Mouse (Mus musculus) embryonic facial prominence, embryonic 11.5 days (tissue): ENCODE measurements at regions not wholly inside any gene's neighbourhood (a gene's known extent, or its start where the extent isn't known, plus 50 kb on each side); places are given as distances from the start of the nearest gene placed in this dataset.

Source experiments
- ATAC-seq: fragments of 200-750 bp; cut with Nextera tagmentation; replicated peaks from 2 replicates; pipeline ENCODE4 v1.8.0; 2017; ENCODE audit warnings: low read depth; ENCODE audit not compliant: insufficient number of reproducible peaks, low FRiP score, low TSS enrichment
- DNase-seq: peaks from one replicate; pipeline ENCODE4 v3.0.0-alpha.2; 2015; ENCODE audit warnings: low spot score
- H3K27ac ChIP-seq: fragments of 300-500 bp; sonication (generic); replicated peaks from 2 replicates; pipeline ENCODE4 v1.5.1; 2014; ENCODE audit warnings: mild to moderate bottlenecking, low read depth, low read length, control low read depth
- H3K27me3 ChIP-seq: fragments of 300-500 bp; sonication (generic); 2 replicates; pipeline ENCODE4 v1.6.1; 2014; ENCODE audit warnings: mild to moderate bottlenecking, low read length, moderate library complexity, mixed read lengths; ENCODE audit not compliant: control insufficient read depth, insufficient read depth
- H3K36me3 ChIP-seq: fragments of 300-500 bp; sonication (generic); replicated peaks from 2 replicates; pipeline ENCODE4 v1.6.1; 2014; ENCODE audit warnings: low read depth, mild to moderate bottlenecking, low read length, moderate library complexity, mixed read lengths; ENCODE audit not compliant: control insufficient read depth, insufficient read depth
- H3K4me1 ChIP-seq: fragments of 300-500 bp; sonication (generic); 2 replicates; pipeline ENCODE4 v1.6.1; 2014; ENCODE audit warnings: low read length, mixed read lengths; ENCODE audit not compliant: control insufficient read depth, insufficient read depth
- H3K4me2 ChIP-seq: fragments of 300-500 bp; sonication (generic); 2 replicates; pipeline ENCODE4 v1.6.1; 2014; ENCODE audit warnings: low read depth, mild to moderate bottlenecking, control low read depth, low read length, moderate library complexity
- H3K4me3 ChIP-seq: fragments of 300-500 bp; sonication (generic); 2 replicates; pipeline ENCODE4 v1.5.1; 2014; ENCODE audit warnings: low read depth, low read length, control low read depth
- H3K9ac ChIP-seq: fragments of 300-500 bp; sonication (generic); replicated peaks from 2 replicates; pipeline ENCODE4 v1.6.1; 2014; ENCODE audit warnings: mild to moderate bottlenecking, control low read depth, low read length
- H3K9me3 ChIP-seq: fragments of 300-500 bp; sonication (generic); replicated peaks from 2 replicates; pipeline ENCODE4 v1.6.1; 2016; ENCODE audit warnings: mild to moderate bottlenecking, low read length, inconsistent platforms, mixed read lengths; ENCODE audit not compliant: control insufficient read depth
- WGBS: fragments of 180-500 bp; shearing (Covaris S2); extraction: QIAGEN DNeasy Blood & Tissue Kit; methylation state at CpG from one replicate; pipeline ENCODE4 v1.1.7; 2014; 5-methylcytosine and 5-hydroxymethylcytosine counted together

DNA sequence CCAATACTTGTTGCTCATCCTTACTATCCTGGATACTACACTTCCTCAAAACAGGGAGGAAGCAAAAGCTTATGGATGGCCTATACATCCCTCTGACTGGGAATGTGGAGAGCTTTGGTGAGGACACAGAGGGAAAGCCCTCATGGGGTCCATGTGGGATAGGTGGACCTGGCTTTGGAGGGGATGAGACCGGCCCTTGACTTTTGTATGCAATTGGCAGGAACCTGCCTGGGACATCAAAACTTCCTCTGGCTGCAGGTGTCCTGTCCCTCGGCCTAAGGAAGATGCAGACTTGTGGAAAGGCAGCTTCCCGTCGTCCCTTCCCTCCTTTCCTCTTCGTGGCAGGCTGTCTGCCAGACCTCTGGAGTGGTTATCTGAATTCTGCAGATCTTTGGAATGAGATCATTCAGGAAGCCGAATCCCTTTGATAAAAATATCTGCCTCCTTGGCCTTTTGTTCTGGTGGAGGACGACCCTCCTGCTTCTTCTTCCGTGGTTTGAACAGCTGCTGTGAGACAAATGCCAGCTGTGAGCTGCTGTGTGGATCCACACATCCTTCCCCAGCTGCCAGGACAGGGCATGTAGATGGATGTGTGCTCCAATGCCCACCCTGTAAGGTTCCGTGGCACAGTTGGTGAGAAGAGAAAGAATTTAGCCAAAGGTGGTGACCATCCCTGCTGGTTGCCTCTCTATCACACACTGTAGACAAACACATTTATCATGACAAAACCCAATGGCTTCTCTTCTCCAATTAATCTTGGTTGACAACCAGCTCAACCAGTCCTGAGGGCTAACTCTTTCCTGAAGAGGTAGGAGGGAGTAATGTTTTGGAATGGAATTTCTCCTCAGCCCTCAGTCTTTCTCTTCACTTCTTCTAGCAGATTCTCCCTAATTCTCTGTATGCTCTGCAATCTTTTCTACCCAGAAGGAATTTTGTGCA lies 57.9 kb upstream of the Rapgef5 start:
- Histone ChIP-seq H3K9ac (no peak overlapping the region), H3K4me3 (no peak overlapping the region), H3K4me1 (no peaks in the 10 kb centered on the region), H3K9me3 (no peaks in the 10 kb centered on the region), H3K27me3 (no peaks in the 10 kb centered on the region), H3K36me3 (no peaks in the 10 kb centered on the region), H3K4me2 (no peak overlapping the region), H3K27ac (no peak overlapping the region)
- 45% methylated on average over 9 of the region's 9 CpGs for WGBS
- no peak for DNase-seq
- ATAC-seq = no peak

DNA sequence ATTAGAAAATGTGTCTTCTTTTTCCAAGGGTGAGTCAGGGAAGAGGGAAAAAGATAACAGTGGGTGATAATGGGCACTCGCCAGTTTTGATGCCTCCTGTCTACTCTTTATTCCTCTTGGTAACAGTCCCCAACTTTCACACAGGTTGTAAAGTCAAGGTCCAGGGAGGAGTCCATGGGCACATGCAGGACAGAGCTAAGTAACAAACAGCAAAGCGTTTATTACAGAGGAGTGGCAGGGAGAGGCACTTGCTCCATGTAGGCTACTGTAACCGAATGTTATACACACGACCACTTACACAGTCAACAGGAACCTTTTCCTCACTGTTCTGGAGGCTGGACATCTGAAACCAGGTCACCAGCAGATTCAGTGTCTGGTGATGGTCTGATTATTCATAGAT lies 56.7 kb upstream of the Rapgef5 start:
- Histone ChIP-seq H3K4me1 (no peaks in the 10 kb centered on the region), H3K4me3 (no peak overlapping the region), H3K27me3 (no peaks in the 10 kb centered on the region), H3K9me3 (no peaks in the 10 kb centered on the region), H3K36me3 (no peaks in the 10 kb centered on the region), H3K27ac (no peak overlapping the region), H3K4me2 (no peak overlapping the region), H3K9ac (no peak overlapping the region)
- ATAC-seq (no peak), DNase-seq (no peak)
- WGBS = 83% methylated on average over 4 of the region's 4 CpGs

- 86% methylated on average over 3 of the region's 3 CpGs for WGBS
- Histone ChIP-seq H3K36me3 (no peaks in the 10 kb centered on the region), H3K27me3 (no peaks in the 10 kb centered on the region), H3K4me1 (no peaks in the 10 kb centered on the region), H3K4me3 (no peak overlapping the region), H3K4me2 (no peak overlapping the region), H3K9ac (no peak overlapping the region), H3K9me3 (no peaks in the 10 kb centered on the region), H3K27ac (no peak overlapping the region)
- no peak for DNase-seq
- ATAC-seq = no peak
These were observed 51.1 kb upstream of the Rapgef5 start for GRCm38 (mm10) chr12:117465206-117465605.

- no peak for ATAC-seq
- H3K4me1 ChIP-seq = no peaks in the 10 kb centered on the region
- no peak for DNase-seq
- H3K4me3 ChIP-seq = no peak overlapping the region
- no peaks in the 10 kb centered on the region for H3K9me3 ChIP-seq
- H3K9ac ChIP-seq = no peak overlapping the region
- H3K4me2 ChIP-seq = no peak overlapping the region
- WGBS = 56% methylated on average over 7 of the region's 7 CpGs
- no peaks in the 10 kb centered on the region for H3K27me3 ChIP-seq
- H3K36me3 ChIP-seq = no peaks in the 10 kb centered on the region
- H3K27ac ChIP-seq = no peak overlapping the region
These were observed 50.3 kb upstream of the Rapgef5 start for GRCm38 (mm10) chr12:117465998-117466397.
